Mouse (Mus musculus) monocyte, adult 2 months (primary cell): ENCODE data around the gene Aldh4a1.

Source experiments
- DNase-seq, 2 experiments: peaks; one replicate each; pipeline ENCODE4 v3.0.0; 2022; ENCODE audit warnings: low spot score in 2 of 2, low read depth in 1 of 2

The Aldh4a1 gene

DNA sequence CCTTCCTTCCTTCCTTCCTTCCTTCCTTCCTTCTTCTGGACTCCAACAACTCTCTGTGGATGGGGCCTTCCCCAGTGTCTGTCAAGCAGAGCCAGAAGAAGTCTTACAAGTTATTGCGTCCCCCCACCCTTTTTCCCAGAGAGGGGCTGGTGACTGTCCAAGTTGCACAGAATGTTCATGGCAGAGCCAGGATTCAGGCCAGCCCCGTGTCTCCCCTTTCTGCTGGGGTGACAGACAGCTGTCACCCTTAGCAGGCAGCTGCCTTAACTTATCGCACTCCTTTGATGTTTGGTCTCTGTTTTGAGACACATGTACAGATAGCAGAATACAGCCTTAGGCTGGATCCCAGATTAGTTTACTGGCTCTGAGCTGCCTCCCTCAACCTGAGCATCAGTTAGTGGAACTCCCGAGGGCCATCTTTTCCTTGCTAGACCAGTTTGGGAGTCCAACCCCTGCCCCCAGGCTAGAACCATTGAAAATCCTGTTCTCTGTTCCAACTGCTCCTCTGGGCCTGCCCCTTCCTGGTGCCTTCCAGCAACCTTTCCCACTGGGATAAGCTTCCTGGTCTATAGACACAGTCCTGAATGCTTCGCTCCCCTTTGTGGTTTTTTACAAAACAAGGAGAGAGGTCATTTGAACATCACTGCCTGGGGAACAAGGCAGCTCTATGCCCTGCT, 33.2 kb upstream of the Aldh4a1 start:
- DNase-seq: no peak

DNA sequence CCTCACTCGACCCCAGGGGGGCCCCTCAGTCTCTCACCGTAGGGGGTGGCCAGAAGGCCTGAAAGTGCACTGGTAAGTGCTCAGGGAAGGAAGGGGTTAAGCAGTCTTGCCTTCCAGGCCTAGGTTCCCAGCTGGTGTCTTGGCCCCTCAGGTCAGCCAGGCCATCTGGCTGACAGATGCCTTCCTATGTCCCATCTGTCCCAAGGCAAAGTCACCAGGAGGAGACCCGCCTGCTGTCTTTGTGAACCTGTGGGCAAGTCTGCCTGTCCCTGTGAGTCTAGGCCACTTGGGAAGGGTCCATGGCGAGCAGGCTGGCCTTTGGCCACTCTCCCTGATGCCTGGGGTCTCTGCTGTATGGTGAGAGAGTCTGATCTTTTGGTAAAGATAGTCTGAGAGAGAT, 32.2 kb upstream of the Aldh4a1 start:
- no peak for DNase-seq

DNA sequence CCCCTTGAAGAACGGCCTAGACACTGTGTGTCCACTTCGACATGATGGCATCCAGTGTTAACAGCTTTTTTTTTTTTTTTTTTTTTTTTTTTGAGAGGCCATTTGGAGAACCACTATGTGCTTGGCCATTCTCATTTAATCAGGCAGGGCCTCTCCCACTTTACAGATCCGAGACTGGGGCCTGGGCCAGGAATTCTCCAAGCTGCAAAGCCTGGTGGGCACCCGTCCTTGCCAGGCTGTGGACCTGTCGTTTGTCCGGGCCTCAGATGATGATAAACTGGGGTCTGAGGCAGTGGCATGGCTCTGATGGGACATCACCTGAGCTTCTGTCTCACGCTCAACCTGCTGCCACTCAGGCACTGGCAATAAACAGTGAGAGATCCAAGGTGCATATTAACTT, 29.8 kb upstream of the Aldh4a1 start:
- no peak for DNase-seq

DNA sequence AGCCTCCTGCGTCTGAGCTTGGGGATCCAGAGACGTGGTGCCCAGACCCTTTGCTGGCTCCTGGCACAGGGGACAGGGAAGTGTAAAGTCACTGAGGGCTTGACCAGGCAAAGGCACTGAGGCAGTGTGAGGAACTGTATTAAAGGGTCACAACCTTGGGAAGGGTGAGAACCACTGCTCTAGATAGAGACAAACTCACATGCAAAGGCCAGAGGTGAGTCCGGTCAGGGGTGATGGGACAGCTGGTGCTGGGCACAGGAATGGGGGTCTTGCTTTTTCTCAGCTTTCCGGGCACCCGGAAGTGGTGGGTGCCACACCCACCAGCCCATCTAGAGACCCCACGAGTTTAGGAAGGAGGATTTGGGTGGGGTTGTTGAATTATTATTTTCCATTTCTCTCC, 29.3 kb upstream of the Aldh4a1 start:
- DNase-seq: no peak

DNA sequence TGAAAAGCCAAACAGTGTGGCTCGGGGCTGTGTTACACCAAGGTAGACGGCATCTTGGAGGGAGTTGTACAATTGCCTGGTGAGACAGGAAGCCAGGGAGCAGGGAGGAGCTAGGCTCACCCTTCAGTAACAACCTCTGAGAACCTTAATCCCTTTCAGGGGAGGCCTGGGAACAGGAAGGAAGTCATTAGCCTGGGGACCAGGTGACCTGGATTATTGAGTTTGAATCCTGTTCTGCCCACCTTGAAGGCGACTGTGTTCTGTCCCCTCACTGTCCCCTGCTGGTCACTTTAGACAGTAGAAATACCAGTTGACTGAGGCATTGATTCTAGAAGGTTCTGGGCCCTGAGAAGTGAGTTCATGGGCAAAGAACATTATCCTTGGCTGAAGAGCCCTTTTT, 28.6 kb upstream of the Aldh4a1 start:
- no peak for DNase-seq

DNA sequence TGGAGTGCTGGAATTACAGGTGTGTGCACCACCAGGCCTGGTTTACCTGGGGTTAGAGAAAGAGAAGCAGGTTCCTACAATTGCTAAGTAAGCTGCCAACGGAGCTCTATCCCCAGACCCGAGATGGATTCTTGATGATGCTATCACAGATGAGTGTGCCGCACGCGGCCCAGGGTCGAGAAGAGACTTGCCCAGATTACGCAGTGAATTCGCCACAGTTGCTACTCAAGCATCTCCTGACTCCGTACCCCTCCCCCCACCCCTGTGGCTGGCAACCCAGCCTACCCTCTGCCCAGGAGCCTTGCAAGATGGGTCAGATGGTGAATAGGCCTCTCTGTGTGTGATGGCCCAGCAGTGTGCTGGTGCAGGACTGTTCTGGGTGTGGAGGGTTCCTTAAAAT, 26.0 kb upstream of the Aldh4a1 start:
- no peak for DNase-seq

DNA sequence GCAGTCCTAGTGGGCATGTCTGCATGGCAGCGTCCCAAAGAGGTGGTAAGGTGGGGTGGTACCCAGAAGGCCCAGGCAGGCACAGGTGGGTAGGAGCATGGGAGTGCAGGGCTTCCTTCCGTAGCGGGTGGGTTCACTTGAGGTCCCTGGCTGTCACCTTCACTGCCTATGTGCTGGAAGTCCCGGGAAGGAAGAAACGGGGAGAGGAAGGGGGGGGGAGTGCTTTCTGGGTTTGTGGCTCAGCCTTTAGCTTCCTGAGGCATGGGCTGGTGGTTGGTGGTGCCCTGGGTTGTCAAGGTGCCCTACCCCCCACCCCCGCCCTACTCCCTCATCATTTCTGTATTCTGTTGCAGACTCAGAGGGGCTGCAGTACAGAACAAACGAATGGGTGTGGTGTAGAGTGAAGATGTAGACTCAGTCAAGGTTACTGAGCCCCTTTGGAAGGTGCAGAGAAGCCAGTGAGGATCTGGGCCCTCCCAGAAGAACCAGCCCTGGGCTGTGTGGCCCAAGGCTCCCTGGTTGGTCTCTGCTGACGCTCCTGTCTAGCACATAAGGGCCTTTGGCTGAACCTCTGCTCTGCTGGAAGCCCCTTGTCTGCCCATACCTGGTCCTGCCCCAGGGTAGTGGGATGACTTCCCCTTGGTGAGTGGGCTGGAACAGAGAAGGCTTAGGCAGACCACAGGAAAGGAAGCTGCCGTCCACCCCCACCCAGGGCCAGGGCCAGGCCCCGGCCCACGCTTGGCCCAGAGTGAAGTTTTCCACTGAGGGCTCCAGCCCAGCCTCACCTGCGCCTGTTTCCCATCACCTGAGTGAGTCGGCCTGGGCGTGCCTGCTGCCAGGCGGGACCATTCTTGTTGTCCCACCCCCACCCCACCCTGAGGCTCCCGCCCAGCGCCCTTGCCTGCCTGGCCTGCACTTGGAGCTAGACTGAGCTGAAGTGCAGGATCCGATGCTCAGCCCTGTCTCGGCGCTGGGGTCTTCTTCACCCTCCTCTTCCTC, 25.1 kb upstream of the Aldh4a1 start:
- DNase-seq: no peak

DNA sequence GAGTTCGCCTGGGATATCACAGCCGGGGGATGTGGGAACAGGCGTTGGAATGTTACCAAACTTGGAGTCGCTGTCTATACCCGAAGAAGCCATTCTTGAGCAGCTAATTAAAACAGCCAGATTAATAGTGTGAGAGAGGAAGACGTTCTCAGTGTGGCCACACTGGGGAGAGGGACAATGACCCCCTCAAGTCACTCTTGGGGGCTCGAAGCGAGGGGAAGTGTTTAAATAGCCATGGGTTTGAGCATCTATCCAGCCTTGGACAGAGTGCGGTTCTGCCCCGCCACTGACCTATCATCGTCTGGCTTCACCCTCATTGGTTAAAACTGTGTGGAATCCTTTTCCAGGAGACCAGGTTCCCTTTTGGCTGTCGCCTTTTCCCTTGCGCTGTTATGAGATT, 24.3 kb upstream of the Aldh4a1 start:
- DNase-seq: no peak

DNA sequence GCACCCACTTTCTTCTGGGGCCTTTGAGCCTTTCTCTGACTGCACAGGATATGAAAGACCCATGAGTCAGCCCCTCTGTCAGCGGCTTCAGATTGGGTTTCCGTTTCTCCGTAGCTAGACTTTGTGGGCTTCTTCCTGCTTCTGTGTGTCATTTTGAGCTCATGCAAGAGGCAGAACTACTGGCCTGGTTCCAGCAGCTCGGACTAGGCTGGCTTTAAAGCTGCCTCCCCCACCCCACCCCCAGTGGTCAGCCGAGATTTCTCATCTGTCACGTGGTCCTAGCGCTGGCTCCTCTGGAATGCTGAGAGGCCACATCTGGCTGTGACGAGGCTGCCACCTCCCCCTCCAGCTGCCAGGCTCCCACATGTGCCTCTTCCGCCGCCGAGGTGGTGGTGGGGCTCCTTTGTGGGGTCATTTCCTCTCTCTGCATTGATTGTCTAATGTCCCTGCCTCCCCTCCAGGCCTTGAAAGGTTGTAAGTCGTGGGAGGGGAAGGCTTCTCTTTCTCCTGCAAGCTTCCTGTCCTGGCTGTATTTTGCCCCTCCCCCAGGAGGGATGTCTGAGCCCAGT, 23.6 kb upstream of the Aldh4a1 start:
- DNase-seq: peak; percentile 17 to 41

DNA sequence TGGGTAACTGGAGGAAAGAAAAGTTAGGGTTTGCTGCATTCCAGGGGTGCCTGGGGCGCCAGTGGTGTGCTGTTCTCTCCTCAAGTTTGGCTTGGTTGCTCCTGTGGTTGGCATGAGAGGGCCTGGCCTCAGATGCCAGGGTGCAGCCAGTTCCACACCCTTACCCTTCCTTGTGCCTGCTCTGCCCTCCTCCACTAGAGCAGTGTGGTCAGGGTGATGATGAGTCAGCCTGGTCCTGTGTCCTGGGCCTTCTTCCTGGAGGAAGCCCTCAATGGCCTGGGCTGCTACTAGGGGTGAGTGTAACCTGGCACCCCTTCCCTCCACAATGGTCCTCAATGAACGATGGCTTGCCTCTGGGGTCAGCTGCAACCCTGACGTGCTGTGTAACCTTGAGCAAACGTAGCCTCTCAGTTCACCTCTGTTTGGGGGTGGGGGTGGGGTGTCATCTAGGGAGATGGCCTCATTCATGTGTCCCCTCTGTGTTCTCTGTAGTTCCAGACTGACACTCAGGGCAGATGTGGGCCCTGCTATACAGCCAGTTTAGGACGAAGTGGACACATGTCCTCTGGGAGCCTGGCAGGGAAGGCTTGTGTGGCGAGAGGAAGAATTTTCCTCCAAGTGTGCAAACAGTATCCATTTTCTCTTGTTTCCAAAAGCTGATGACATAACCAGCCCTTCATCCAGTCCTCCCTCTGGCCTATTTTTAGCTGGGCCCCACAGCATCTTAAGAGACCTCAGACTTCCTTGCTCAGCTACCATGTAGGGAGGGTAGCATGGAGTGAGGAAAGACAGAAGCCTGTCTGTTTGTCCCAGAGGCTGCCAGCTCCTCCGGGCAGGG, 20.9 kb upstream of the Aldh4a1 start:
- no peak for DNase-seq

DNA sequence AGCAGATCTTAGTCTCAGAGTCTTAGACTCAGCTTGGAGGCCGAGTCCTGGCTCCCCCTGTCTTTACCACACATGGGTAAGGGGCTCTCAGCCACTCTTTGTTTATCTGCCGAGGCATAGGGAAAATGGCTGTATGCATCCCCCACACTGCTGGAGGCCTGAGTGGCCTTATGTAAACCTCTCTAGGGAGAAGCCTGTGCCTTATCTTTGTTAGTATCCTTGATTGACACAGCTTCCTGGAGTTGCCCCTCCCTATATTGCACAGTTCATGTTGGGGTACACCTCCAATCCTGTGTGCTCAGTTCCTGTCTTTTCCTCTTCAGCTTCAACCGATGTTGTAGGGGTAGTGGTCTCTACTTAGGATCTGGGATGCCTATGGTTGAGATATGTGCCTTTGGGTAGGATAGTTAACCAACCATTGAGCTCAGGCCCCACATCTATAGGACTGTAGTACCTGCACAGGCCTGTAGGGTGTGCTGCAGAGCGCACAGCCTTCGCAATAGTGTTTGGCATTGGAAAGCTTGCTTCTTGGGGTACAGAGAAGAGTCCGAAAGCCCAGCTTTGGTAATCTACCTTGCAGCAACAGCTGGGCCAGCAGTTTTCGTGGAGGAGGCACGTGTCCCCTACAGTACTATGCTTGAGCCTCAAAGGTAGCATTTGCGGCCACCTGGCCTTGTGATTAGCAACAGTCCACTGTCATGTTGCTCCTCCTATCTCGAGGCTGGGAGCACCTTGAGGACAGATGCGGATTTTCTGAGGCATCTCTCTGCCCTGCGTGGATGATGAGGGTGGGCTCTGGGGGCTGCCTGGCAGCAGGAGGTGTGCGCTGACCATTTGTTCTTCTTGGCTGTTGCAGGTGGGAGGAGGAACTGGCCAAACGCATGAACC, 20.1 kb upstream of the Aldh4a1 start, which contains the start of gene Gm21969:
Gene Gm21969, plus strand, starts transcription at position 830 of the 888 bp plus-strand sequence.
- DNase-seq: peak in 1 of 2 experiments; percentile 53

DNA sequence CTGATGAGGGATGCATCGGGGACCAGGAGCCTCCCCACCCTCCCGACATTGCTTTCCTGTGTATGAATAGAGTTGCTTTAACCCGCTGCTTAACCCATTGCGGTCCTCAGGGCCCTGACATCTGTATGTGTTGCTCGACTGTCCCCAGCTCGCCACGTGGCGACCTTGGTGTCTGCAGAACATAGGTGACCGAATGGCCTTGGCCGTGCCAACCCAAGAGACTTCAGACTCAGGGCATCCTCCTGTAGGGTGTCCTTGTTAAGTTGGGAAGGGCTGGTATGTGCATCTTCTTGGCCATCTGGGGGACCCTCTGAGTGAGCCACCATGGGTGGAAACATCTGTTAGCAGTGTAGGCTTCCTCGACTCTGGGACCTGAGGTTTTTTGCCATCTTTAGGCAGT, 17.4 kb upstream of the Aldh4a1 start:
- no peak for DNase-seq

DNA sequence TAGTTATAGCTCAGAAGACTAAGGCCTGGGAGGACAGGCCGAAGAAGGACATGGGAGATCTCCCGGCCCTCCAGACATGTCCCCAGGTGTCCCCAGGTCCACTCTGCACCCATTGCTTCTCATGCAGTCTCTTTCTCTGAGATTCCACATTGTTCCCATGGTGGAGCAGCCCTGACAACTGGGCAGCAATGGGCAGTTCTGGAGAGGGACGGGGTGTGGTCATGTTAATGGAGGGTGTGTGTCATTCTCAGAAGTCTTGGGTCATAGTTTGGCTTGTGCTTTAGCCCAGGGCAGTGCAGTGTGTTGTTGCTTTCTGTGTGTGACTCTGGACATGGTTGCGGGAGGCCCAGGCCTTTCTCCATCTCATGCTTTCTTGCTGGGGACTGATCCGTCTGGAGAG, 15.9 kb upstream of the Aldh4a1 start:
- DNase-seq: no peak

DNA sequence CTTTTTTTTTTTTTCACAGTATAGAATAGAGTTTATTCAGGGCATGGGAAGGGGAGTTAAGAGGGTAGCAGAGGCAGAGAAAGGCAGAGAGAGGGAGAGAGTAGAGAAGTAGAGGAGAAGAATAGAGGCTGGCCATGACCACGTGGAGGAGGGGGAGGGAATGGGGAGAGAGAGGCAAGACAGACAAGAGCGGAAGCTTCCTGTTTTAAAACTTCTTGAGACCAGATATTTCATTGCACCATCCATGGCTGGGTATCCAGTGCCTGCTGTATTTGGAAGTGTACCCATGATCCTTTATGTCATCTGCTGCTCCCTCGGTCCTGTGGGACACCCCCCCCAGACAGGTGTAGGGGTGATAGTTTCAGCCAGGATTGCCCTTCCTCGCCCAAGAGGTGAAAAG, 13.7 kb upstream of the Aldh4a1 start:
- DNase-seq: no peak

DNA sequence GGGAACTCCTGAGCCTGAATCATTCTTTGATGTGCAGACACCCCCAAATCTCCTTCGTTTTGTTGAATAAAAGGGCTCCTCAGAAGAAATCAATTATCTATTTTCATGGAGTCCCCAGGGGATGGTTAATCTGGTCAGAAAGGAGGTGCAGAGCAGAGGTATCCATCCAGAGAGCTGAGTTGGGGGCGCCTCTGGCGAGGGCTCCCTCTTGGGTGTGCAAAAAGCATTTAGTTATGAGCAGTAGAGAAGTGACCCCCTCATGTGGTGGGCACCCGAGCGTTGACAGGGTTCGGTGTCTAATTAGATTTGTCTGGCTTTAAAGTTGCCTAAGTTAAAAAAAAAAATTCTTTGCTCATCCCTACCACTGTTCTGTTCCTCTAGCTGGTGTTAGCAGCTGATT, 11.7 kb upstream of the Aldh4a1 start:
- no peak for DNase-seq

DNA sequence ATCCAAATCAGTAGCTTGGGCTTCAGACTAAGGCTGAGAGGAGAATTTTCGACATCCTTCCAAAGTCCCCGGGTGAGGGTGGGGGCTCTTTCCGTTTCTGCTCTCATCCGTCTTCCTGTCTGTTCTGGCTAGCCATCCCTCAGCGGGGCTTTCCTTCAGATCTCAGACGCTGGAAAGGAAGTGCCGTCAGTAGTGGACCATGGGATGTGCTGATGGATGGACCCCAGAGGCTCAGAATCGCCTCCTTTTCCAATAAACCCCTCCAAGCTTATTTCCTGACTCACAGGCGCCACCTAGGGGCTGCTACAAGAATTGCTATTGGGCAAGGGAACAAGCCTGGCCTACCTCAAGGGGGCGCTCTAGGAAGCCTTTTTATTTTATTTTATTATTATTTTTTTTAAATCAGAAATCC, 11.1 kb upstream of the Aldh4a1 start:
- DNase-seq: peak; percentile 32 to 63

DNA sequence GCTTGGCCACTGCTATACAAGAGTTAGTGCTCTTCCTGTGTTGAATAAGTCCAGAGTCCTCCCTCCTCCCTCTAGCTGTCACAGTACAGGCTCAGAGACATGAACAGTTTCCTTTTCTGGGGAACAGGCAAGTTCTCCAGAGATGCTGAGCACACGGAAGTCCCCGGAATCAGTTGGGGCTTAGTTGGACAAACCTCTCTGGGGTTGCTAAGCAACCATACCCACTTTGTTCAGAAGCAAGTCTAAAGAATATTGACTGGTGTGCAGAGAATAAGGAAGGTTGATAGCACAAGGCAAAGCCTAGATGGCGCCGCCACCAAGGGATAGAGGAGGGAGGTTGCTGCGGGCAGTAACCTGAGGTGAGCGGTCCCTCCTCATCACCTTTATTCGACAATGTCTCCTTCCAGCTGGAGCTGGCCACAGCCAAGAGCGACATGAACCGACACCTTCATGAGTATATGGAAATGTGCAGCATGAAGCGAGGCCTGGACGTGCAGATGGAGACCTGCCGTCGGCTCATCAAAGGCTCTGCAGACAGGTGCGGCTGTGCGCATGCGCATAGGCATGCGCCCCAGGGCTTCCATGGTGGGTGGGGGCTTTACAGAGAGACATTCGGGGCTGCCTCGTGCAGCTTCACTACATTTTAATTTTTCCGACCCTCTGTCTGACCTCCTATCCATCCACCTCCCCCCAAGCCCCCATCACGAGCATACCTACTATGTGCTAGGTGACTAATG, 8.0 kb upstream of the Aldh4a1 start:
- DNase-seq: no peak

DNA sequence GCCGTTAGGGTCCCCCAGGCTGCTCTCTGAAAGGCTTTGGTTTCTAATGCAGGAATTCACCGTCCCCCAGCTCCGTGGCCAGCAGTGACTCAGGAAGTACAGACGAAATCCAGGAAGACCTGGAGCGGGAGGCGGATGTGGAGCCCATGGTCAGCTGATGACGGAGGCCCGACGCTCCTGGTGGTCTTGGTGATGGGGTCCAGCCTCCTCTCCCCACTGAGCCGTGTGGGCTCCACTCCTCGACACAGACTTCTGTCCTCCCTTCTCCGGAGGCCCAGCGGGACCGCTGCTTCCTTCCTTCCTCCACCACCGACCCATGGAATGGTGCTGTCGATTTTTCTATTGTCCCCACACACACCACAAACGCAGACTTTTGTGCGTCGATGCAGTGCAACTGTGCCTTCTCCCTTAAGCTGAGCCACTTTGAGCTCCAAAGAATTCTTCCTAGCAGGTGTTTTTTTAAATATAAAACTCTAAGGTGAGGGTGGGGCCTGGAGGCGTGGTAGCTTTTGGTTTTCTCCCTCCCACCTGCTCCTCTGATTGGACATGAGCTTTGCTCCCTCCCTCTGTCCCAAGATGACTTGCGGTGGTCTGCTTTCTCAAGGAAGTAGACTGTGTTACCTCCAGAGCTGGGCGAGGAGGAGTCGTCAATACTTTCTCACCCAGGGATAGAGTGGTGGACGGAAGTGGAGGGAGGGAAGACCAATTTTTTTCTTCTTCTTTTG, 6.2 kb upstream of the Aldh4a1 start:
- peak in 1 of 2 experiments; percentile 31 for DNase-seq

DNA sequence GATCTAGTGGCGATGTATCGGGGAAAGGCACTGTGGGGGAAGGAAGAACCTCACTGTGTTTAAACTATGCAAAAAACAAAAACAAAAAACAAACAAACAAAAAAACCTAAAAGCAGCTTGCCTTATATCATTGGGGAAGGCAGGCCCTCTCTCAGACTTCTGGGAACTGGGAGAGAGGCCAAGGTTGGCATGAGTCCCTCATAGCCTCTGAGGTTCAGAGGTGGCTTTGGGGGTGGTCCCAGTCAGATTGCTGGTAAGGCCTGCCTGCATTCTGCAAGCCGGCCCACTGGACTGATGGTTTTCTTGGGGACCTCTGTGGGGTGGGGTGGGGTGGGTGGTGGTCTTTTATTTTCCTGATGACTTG, 5.7 kb upstream of the Aldh4a1 start:
- DNase-seq: no peak
